8 mouse cellular contexts compared by ENCODE assay signal in genomic region chr14:45387480-45387879, GRCm38 (mm10). TPM values are rescaled to one million over a fixed set of nuclear protein-coding genes. Genes with fewer than 3 reads are reported as not detected.
DNase-seq lines count a peak whose midpoint lies in the region; ATAC-seq and TF ChIP-seq lines count a peak whose summit lies in the region.

No protein-coding gene starts in this region.

- WGBS in liver, adult 2 months, result 6% methylated on average over 2 of the region's 2 CpGs
- WGBS in intestine, postnatal 0 days, result 10% methylated on average over 2 of the region's 2 CpGs
- 26% methylated on average over 2 of the region's 2 CpGs for WGBS in midbrain, embryonic 14.5 days

- peak; percentile 69 for ATAC-seq in intestine, postnatal 0 days
- no peak for ATAC-seq in midbrain, embryonic 14.5 days (ENCODE audit: low FRiP score, low TSS enrichment)

- H3K9ac ChIP-seq in liver, adult 2 months (ENCODE audit: low read depth, low read length), result peak overlapping the region; percentile 88
- H3K9ac ChIP-seq in intestine, postnatal 0 days (ENCODE audit: low read depth, low read length), result no peak overlapping the region
- H3K9ac ChIP-seq in midbrain, embryonic 14.5 days (replicated peaks; ENCODE audit: low read length), result 0 out of 2 replicates have a peak overlapping the region, but pooled peaks have one; percentile 89

- peak overlapping the region; percentile 95 for H3K4me3 ChIP-seq in liver, adult 2 months (ENCODE audit: insufficient read depth, low read depth, low read length)
- H3K4me3 ChIP-seq in intestine, postnatal 0 days (ENCODE audit: low read depth, low read length), result peak overlapping the region; percentile 90
- peak overlapping the region; percentile 75 for H3K4me3 ChIP-seq in midbrain, embryonic 14.5 days (replicated peaks; ENCODE audit: low read depth, low read length)

- no peak for TF ChIP-seq POLR2A in liver, adult 2 months (IDR thresholded peaks at IDR 0.05; ENCODE audit: extremely low read depth, insufficient read depth, low read length)

- no peaks in the 10 kb centered on the region for H3K27me3 ChIP-seq in liver, adult 2 months (ENCODE audit: control insufficient read depth, insufficient read depth, low read length)
- H3K27me3 ChIP-seq in intestine, postnatal 0 days (replicated peaks; ENCODE audit: control insufficient read depth, insufficient read depth, low read length), result no peaks in the 10 kb centered on the region
- H3K27me3 ChIP-seq in midbrain, embryonic 14.5 days (ENCODE audit: control insufficient read depth, insufficient read depth, low read length), result no peaks in the 10 kb centered on the region

- peak overlapping the region; percentile 99 for H3K27ac ChIP-seq in liver, adult 2 months (replicated peaks; ENCODE audit: insufficient read depth, low read depth, low read length)
- H3K27ac ChIP-seq in intestine, postnatal 0 days (ENCODE audit: low read depth, low read length), result peak overlapping the region; percentile 93
- H3K27ac ChIP-seq in midbrain, embryonic 14.5 days (replicated peaks; ENCODE audit: low read depth, low read length), result no peak overlapping the region

- peaks cover 10% of the 10 kb centered on the region for H3K36me3 ChIP-seq in liver, adult 2 months (ENCODE audit: control insufficient read depth, insufficient read depth, low read length)
- H3K36me3 ChIP-seq in intestine, postnatal 0 days (ENCODE audit: control insufficient read depth, insufficient read depth), result 0 out of 2 replicates have a peak, but pooled peaks cover 4% of the 10 kb centered on the region
- H3K36me3 ChIP-seq in midbrain, embryonic 14.5 days (ENCODE audit: control insufficient read depth, insufficient read depth, low read length), result peaks cover 2% of the 10 kb centered on the region; the same call in 1 of the 2 replicates

- H3K4me1 ChIP-seq in liver, adult 2 months (ENCODE audit: control insufficient read depth, insufficient read depth, low read length), result peaks cover 21% of the 10 kb centered on the region
- H3K4me1 ChIP-seq in intestine, postnatal 0 days (replicated peaks; ENCODE audit: control insufficient read depth, insufficient read depth, low read length), result peaks cover 2% of the 10 kb centered on the region; the same call in 1 of the 2 replicates
- H3K4me1 ChIP-seq in midbrain, embryonic 14.5 days (ENCODE audit: control insufficient read depth, insufficient read depth, low read length), result peaks cover 7% of the 10 kb centered on the region

- peaks cover 6% of the 10 kb centered on the region; the same call in 1 of the 2 replicates for H3K79me2 ChIP-seq in liver, adult 2 months (ENCODE audit: control insufficient read depth, insufficient read depth, low read length)

- TF ChIP-seq CTCF in liver, adult 2 months (IDR thresholded peaks at IDR 0.05; ENCODE audit: low read depth, low read length), result no peak
- TF ChIP-seq CTCF in intestine, postnatal 0 days (IDR thresholded peaks at IDR 0.05; ENCODE audit: low read depth), result no peak

- H3K4me2 ChIP-seq in intestine, postnatal 0 days (replicated peaks; ENCODE audit: low read depth), result peak overlapping the region; percentile 90
- peak overlapping the region; percentile 81 for H3K4me2 ChIP-seq in midbrain, embryonic 14.5 days (ENCODE audit: low read length)

- H3K9me3 ChIP-seq in intestine, postnatal 0 days (ENCODE audit: control insufficient read depth), result no peaks in the 10 kb centered on the region
- no peaks in the 10 kb centered on the region for H3K9me3 ChIP-seq in midbrain, embryonic 14.5 days (ENCODE audit: control insufficient read depth, low read length)

- peak; percentile 99 for DNase-seq in liver, adult 2 months (ENCODE audit: extremely low read depth, low read depth, low spot score)
- no peak for DNase-seq in liver
- peak; percentile 8 for DNase-seq in embryo, embryonic 9.5 days (ENCODE audit: extremely low spot score)
- DNase-seq in midbrain, embryonic 14.5 days, result no peak
- DNase-seq in layer of hippocampus, postnatal 25 days (ENCODE audit: extremely low spot score in 1 of 2, low spot score in 1 of 2), result no peak
- no peak for DNase-seq in cerebellum, postnatal 10 days
- no peak for DNase-seq in urinary bladder, postnatal 10 days (ENCODE audit: low spot score)

RNA-seq across cellular contexts. Expression of gene Gnpnat1, which starts 17.2 kb away (rescaled TPM):
- total RNA-seq in liver, adult 2 months (2014; rRNA removed), result 115 and 121 TPM in 2 replicates
- 23.5 and 30.6 TPM in 2 replicates for polyA plus RNA-seq in liver, adult 2 months (2012; rRNA removed)
- 37.8 and 40.9 TPM in 2 replicates for polyA plus RNA-seq in intestine, postnatal 0 days (2015; fragmentation: Nextera tagmentation; extraction: Ambion mirVana)
- 31.6 and 32.3 TPM in 2 replicates for polyA plus RNA-seq in midbrain, embryonic 14.5 days (2014; fragmentation: Nextera tagmentation; extraction: Ambion mirVana)
- total RNA-seq in layer of hippocampus, postnatal 25 days (2021), result 10 to 100 TPM; 11.8 to 17.1 TPM

RNA-seq across cellular contexts. Expression of gene Styx, which starts 36.6 kb away (rescaled TPM):
- total RNA-seq in liver, adult 2 months (2014; rRNA removed), result 5.3 and 6.1 TPM in 2 replicates
- polyA plus RNA-seq in liver, adult 2 months (2012; rRNA removed), result 1.4 and 3.5 TPM in 2 replicates
- polyA plus RNA-seq in intestine, postnatal 0 days (2015; fragmentation: Nextera tagmentation; extraction: Ambion mirVana), result 40.1 and 46.5 TPM in 2 replicates
- polyA plus RNA-seq in midbrain, embryonic 14.5 days (2014; fragmentation: Nextera tagmentation; extraction: Ambion mirVana), result 61.4 and 66.5 TPM in 2 replicates
- 10 to 100 TPM; 15.0 to 16.8 TPM for total RNA-seq in layer of hippocampus, postnatal 25 days (2021)

RNA-seq across cellular contexts. Expression of gene Psmc6, which starts 57.9 kb away (rescaled TPM):
- 101 and 108 TPM in 2 replicates for total RNA-seq in liver, adult 2 months (2014; rRNA removed)
- polyA plus RNA-seq in liver, adult 2 months (2012; rRNA removed), result 21.5 and 32.8 TPM in 2 replicates
- polyA plus RNA-seq in intestine, postnatal 0 days (2015; fragmentation: Nextera tagmentation; extraction: Ambion mirVana), result 98.6 and 98.8 TPM in 2 replicates
- polyA plus RNA-seq in midbrain, embryonic 14.5 days (2014; fragmentation: Nextera tagmentation; extraction: Ambion mirVana), result 184 and 203 TPM in 2 replicates
- total RNA-seq in layer of hippocampus, postnatal 25 days (2021), result 10 to 100 TPM; 94.3 to 95.2 TPM

Comparison
In these comparisons a context has a peak if more than half of its experiments do, and no peak if none do; other contexts are left out.
1. DNase-seq: peak in liver, adult 2 months (single experiment) and embryo, embryonic 9.5 days (single experiment); none in liver (single experiment), midbrain, embryonic 14.5 days (single experiment), layer of hippocampus, postnatal 25 days (0 of 2), cerebellum, postnatal 10 days (0 of 2) and urinary bladder, postnatal 10 days (single experiment).
2. Peak in every context shown above with its lines, with median percentiles within 50 percentile points of each other: H3K4me3 ChIP-seq.